Mouse (Mus musculus): ENCODE measurements at regions not wholly inside any gene's neighbourhood (a gene's known extent, or its start where the extent isn't known, plus 50 kb on each side); places are given as distances from the start of the nearest gene placed in this dataset.

DNA sequence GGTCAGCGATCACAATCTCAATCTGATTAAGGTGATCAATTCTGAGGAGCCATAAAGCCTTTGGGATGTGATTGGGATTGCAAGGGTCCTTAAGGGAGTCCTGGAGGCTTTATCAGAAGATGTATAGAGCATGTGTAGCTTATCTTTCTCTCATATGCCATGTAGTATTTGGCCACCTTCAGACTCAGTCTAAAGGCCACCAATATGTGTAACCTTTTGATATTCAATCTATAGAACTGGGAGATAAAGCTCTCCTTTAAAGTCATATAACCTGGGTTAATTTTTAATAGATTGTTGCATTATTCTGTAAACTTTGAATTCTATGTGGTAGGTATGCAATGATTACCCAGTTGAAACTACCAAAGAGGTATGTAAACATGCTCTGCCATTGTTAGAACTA, 314.1 kb downstream of the Cdh11 start:
- 97% methylated on average over 1 of the region's 1 CpGs for WGBS

GRCm38 (mm10) chr8:102462601-102463000, 322.8 kb downstream of the Cdh11 start:
- 94% methylated on average over 2 of the region's 2 CpGs for WGBS
- Histone ChIP-seq H3K36me3 (ENCODE audit: insufficient read depth, low read length) (no peaks in the 10 kb centered on the region), H3K4me3 (ENCODE audit: low read length) (no peak overlapping the region), H3K27ac (ENCODE audit: low read length) (no peak overlapping the region), H3K9ac (replicated peaks; ENCODE audit: low read length) (no peak overlapping the region), H3K4me2 (replicated peaks; ENCODE audit: low read depth, low read length) (no peak overlapping the region), H3K27me3 (ENCODE audit: insufficient read depth, low read length) (no peaks in the 10 kb centered on the region), H3K9me3 (ENCODE audit: low read length) (no peaks in the 10 kb centered on the region), H3K4me1 (ENCODE audit: insufficient read depth, low read length) (no peaks in the 10 kb centered on the region)
- no peak for ATAC-seq (ENCODE audit: low FRiP score, low TSS enrichment)

More for the DNA sequence above, 314.1 kb downstream of the Cdh11 start:
- H3K9me3 ChIP-seq (ENCODE audit: low read length): no peaks in the 10 kb centered on the region
- no peak overlapping the region for H3K27ac ChIP-seq (ENCODE audit: low read length)
- ATAC-seq (ENCODE audit: low FRiP score, low TSS enrichment): no peak
- no peaks in the 10 kb centered on the region for H3K27me3 ChIP-seq (ENCODE audit: insufficient read depth, low read length)
- no peaks in the 10 kb centered on the region for H3K4me1 ChIP-seq (ENCODE audit: insufficient read depth, low read length)
- no peak overlapping the region for H3K4me2 ChIP-seq (replicated peaks; ENCODE audit: low read depth, low read length)
- H3K9ac ChIP-seq (replicated peaks; ENCODE audit: low read length): no peak overlapping the region
- H3K4me3 ChIP-seq (ENCODE audit: low read length): no peak overlapping the region
- no peaks in the 10 kb centered on the region for H3K36me3 ChIP-seq (ENCODE audit: insufficient read depth, low read length)

GRCm38 (mm10) chr8:102443006-102443405, 342.4 kb downstream of the Cdh11 start:
- no peak for ATAC-seq (ENCODE audit: low FRiP score, low TSS enrichment)
- no peaks in the 10 kb centered on the region for H3K9me3 ChIP-seq (ENCODE audit: low read length)
- H3K27me3 ChIP-seq (ENCODE audit: insufficient read depth, low read length): no peaks in the 10 kb centered on the region
- no peak overlapping the region for H3K27ac ChIP-seq (ENCODE audit: low read length)
- 85% methylated on average over 4 of the region's 4 CpGs for WGBS
- no peaks in the 10 kb centered on the region for H3K4me1 ChIP-seq (ENCODE audit: insufficient read depth, low read length)
- H3K4me2 ChIP-seq (replicated peaks; ENCODE audit: low read depth, low read length): no peak overlapping the region
- H3K4me3 ChIP-seq (ENCODE audit: low read length): no peak overlapping the region
- H3K9ac ChIP-seq (replicated peaks; ENCODE audit: low read length): no peak overlapping the region
- H3K36me3 ChIP-seq (ENCODE audit: insufficient read depth, low read length): no peaks in the 10 kb centered on the region

- WGBS: 57% methylated on average over 2 of the region's 2 CpGs
- no peak for ATAC-seq (ENCODE audit: low FRiP score, low TSS enrichment)
- Histone ChIP-seq H3K9me3 (ENCODE audit: low read length) (no peaks in the 10 kb centered on the region), H3K4me2 (replicated peaks; ENCODE audit: low read depth, low read length) (no peak overlapping the region), H3K4me1 (ENCODE audit: insufficient read depth, low read length) (no peaks in the 10 kb centered on the region), H3K9ac (replicated peaks; ENCODE audit: low read length) (no peak overlapping the region), H3K4me3 (ENCODE audit: low read length) (no peak overlapping the region), H3K36me3 (ENCODE audit: insufficient read depth, low read length) (no peaks in the 10 kb centered on the region), H3K27ac (ENCODE audit: low read length) (no peak overlapping the region), H3K27me3 (ENCODE audit: insufficient read depth, low read length) (no peaks in the 10 kb centered on the region)
Measured at GRCm38 (mm10) chr8:102421828-102422227, 363.6 kb downstream of the Cdh11 start.

- ATAC-seq (ENCODE audit: low FRiP score, low TSS enrichment): no peak
- no peak overlapping the region for H3K9ac ChIP-seq (replicated peaks; ENCODE audit: low read length)
- H3K27me3 ChIP-seq (ENCODE audit: insufficient read depth, low read length): no peaks in the 10 kb centered on the region
- H3K36me3 ChIP-seq (ENCODE audit: insufficient read depth, low read length): no peaks in the 10 kb centered on the region
- no peak overlapping the region for H3K4me3 ChIP-seq (ENCODE audit: low read length)
- no peaks in the 10 kb centered on the region for H3K4me1 ChIP-seq (ENCODE audit: insufficient read depth, low read length)
- no peak overlapping the region for H3K27ac ChIP-seq (ENCODE audit: low read length)
- 0 out of 2 replicates have a peak, but pooled peaks cover 4% of the 10 kb centered on the region for H3K9me3 ChIP-seq (ENCODE audit: low read length)
- no peak overlapping the region for H3K4me2 ChIP-seq (replicated peaks; ENCODE audit: low read depth, low read length)
- 61% methylated on average over 4 of the region's 4 CpGs for WGBS
Measured at GRCm38 (mm10) chr8:102414931-102415330, 370.5 kb downstream of the Cdh11 start.

GRCm38 (mm10) chr8:102413446-102413845, 372.0 kb downstream of the Cdh11 start:
- H3K36me3 ChIP-seq (ENCODE audit: insufficient read depth, low read length): no peaks in the 10 kb centered on the region
- H3K9me3 ChIP-seq (ENCODE audit: low read length): 0 out of 2 replicates have a peak, but pooled peaks cover 4% of the 10 kb centered on the region
- 89% methylated on average over 5 of the region's 5 CpGs for WGBS
- H3K4me2 ChIP-seq (replicated peaks; ENCODE audit: low read depth, low read length): no peak overlapping the region
- no peaks in the 10 kb centered on the region for H3K27me3 ChIP-seq (ENCODE audit: insufficient read depth, low read length)
- H3K4me3 ChIP-seq (ENCODE audit: low read length): no peak overlapping the region
- H3K9ac ChIP-seq (replicated peaks; ENCODE audit: low read length): no peak overlapping the region
- no peak for ATAC-seq (ENCODE audit: low FRiP score, low TSS enrichment)
- H3K4me1 ChIP-seq (ENCODE audit: insufficient read depth, low read length): no peaks in the 10 kb centered on the region
- no peak overlapping the region for H3K27ac ChIP-seq (ENCODE audit: low read length)

GRCm38 (mm10) chr8:102387591-102387990, 397.9 kb downstream of the Cdh11 start:
- no peak for ATAC-seq (ENCODE audit: low FRiP score, low TSS enrichment)
- no peaks in the 10 kb centered on the region for H3K36me3 ChIP-seq (ENCODE audit: insufficient read depth, low read length)
- H3K9me3 ChIP-seq (ENCODE audit: low read length): no peaks in the 10 kb centered on the region
- WGBS: 54% methylated on average over 4 of the region's 4 CpGs
- no peaks in the 10 kb centered on the region for H3K27me3 ChIP-seq (ENCODE audit: insufficient read depth, low read length)
- H3K4me1 ChIP-seq (ENCODE audit: insufficient read depth, low read length): no peaks in the 10 kb centered on the region
- H3K4me2 ChIP-seq (replicated peaks; ENCODE audit: low read depth, low read length): no peak overlapping the region
- H3K4me3 ChIP-seq (ENCODE audit: low read length): no peak overlapping the region
- no peak overlapping the region for H3K27ac ChIP-seq (ENCODE audit: low read length)
- no peak overlapping the region for H3K9ac ChIP-seq (replicated peaks; ENCODE audit: low read length)

DNA sequence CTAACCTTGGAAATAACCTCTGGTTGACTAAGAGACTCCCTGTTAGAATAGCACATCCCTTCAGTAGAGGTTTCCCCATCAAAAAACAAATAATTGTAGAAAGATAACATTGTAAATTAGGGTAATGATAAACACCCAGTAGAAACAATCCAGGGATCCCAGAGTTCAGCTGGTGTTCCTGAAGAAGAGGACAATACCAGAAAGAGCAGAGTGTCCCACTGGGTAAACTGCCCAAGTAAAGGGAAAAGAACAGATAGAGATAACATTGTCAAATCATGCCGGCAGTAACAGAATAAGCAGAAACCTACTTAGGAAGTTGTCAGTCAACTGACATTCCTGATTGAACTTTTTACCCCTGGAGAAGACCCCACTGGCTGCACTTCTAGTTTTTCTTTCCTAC, 440.1 kb downstream of the Cdh11 start:
- no peaks in the 10 kb centered on the region for H3K36me3 ChIP-seq (ENCODE audit: insufficient read depth, low read length)
- 71% methylated on average over 1 of the region's 1 CpGs for WGBS
- H3K9ac ChIP-seq (replicated peaks; ENCODE audit: low read length): no peak overlapping the region
- H3K9me3 ChIP-seq (ENCODE audit: low read length): no peaks in the 10 kb centered on the region
- no peaks in the 10 kb centered on the region for H3K27me3 ChIP-seq (ENCODE audit: insufficient read depth, low read length)
- H3K4me2 ChIP-seq (replicated peaks; ENCODE audit: low read depth, low read length): no peak overlapping the region
- no peak for ATAC-seq (ENCODE audit: low FRiP score, low TSS enrichment)
- no peaks in the 10 kb centered on the region for H3K4me1 ChIP-seq (ENCODE audit: insufficient read depth, low read length)
- H3K4me3 ChIP-seq (ENCODE audit: low read length): no peak overlapping the region
- H3K27ac ChIP-seq (ENCODE audit: low read length): no peak overlapping the region

DNA sequence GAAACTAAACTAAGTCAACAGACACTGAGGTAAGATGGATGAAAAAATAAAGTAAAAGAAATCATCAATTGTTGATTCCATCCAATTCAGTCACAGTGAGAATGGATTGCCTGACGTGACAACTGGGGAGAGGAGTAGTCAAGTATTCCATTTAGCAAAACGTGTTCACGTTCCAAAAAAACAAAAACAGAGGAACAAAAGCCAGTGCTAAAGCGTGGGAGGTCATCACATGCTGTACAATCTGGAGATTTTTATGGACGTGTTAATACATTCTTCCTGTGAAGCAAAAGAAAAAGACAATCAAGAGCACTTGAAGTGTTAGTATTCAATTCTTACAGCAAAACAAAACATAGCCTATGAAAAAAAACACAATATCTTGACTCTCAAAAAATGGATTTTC, 452.9 kb downstream of the Cdh11 start:
- Histone ChIP-seq H3K9me3 (ENCODE audit: low read length) (no peaks in the 10 kb centered on the region), H3K27ac (ENCODE audit: low read length) (no peak overlapping the region), H3K36me3 (ENCODE audit: insufficient read depth, low read length) (no peaks in the 10 kb centered on the region), H3K4me1 (ENCODE audit: insufficient read depth, low read length) (no peaks in the 10 kb centered on the region), H3K27me3 (ENCODE audit: insufficient read depth, low read length) (no peaks in the 10 kb centered on the region), H3K9ac (replicated peaks; ENCODE audit: low read length) (no peak overlapping the region), H3K4me2 (replicated peaks; ENCODE audit: low read depth, low read length) (no peak overlapping the region), H3K4me3 (ENCODE audit: low read length) (no peak overlapping the region)
- ATAC-seq (ENCODE audit: low FRiP score, low TSS enrichment): no peak
- 40% methylated on average over 5 of the region's 5 CpGs for WGBS

DNA sequence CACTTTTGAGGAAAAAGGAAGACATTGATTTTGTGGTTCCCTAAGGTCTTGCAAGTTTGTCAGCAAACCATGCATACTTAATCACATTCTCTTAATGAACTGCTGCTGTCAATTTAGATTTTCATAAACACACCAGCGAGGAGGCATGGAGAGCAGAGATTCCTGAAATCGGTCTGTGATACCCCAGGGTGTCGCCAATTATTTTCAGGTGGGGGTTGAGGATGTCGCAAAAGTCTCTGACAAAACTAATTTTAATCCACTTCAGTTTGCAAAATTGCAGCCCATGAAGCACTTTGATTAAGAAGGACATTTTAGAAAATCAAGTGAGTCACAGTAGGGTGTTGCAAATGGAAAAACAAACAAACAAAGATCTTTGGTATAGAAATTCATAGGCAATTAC, 454.3 kb downstream of the Cdh11 start:
- no peaks in the 10 kb centered on the region for H3K27me3 ChIP-seq (ENCODE audit: insufficient read depth, low read length)
- no peaks in the 10 kb centered on the region for H3K9me3 ChIP-seq (ENCODE audit: low read length)
- no peak overlapping the region for H3K27ac ChIP-seq (ENCODE audit: low read length)
- no peak overlapping the region for H3K4me2 ChIP-seq (replicated peaks; ENCODE audit: low read depth, low read length)
- no peaks in the 10 kb centered on the region for H3K4me1 ChIP-seq (ENCODE audit: insufficient read depth, low read length)
- no peak overlapping the region for H3K9ac ChIP-seq (replicated peaks; ENCODE audit: low read length)
- 90% methylated on average over 4 of the region's 4 CpGs for WGBS
- H3K4me3 ChIP-seq (ENCODE audit: low read length): no peak overlapping the region
- no peak for ATAC-seq (ENCODE audit: low FRiP score, low TSS enrichment)
- no peaks in the 10 kb centered on the region for H3K36me3 ChIP-seq (ENCODE audit: insufficient read depth, low read length)

DNA sequence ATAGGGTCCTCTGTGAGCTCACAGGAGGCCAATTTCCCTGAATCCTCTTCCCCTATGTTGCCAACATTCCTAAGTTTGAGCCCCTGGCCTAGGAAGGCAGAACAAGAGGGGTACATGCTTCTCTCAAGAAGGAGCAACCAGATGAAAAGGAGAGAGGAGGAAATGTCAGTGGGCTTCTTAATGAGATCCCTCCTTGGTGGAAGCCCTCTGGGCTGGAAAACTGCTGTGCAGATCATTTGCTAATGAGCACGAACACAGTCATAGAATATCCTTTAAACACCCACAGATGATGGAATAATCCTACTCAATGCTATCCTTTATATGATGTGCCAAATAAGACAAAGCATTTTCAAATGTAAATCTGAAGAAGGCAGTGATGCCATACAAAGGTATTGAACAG, 455.5 kb downstream of the Cdh11 start:
- Histone ChIP-seq H3K36me3 (ENCODE audit: insufficient read depth, low read length) (no peaks in the 10 kb centered on the region), H3K9ac (replicated peaks; ENCODE audit: low read length) (no peak overlapping the region), H3K4me2 (replicated peaks; ENCODE audit: low read depth, low read length) (no peak overlapping the region), H3K4me3 (ENCODE audit: low read length) (no peak overlapping the region), H3K27me3 (ENCODE audit: insufficient read depth, low read length) (no peaks in the 10 kb centered on the region), H3K27ac (ENCODE audit: low read length) (no peak overlapping the region), H3K9me3 (ENCODE audit: low read length) (no peaks in the 10 kb centered on the region), H3K4me1 (ENCODE audit: insufficient read depth, low read length) (no peaks in the 10 kb centered on the region)
- WGBS: 74% methylated on average over 1 of the region's 1 CpGs
- no peak for ATAC-seq (ENCODE audit: low FRiP score, low TSS enrichment)

Data from kidney, embryonic 16.5 days (tissue).